Mouse (Mus musculus) kidney, postnatal 10 days (tissue): ENCODE measurements at regions not wholly inside any gene's neighbourhood (a gene's known extent, or its start where the extent isn't known, plus 50 kb on each side); places are given as distances from the start of the nearest gene placed in this dataset.

Source experiments
- DNase-seq: peaks from one replicate; pipeline ENCODE4 v3.0.0; 2021; ENCODE audit warnings: mixed read lengths

DNA sequence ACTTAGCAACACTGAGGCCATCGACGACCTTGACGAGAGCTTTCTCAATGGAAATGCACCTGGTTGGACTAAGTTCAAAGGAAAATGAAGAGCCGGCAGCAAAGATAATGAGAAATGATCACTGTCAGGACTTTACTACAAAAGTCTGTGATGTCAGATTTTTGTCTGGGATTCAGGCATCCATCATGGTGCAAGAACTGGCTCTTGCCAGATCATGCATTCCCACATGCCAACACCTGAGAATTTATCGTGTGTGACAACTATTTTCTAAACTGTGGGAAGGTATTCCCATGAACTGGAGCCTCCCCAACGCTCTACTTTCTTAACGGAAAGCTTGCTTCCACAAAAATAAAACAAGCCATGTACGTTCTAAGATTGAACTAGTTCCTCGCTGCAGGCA, 58.1 kb downstream of the Irx6 start:
- DNase-seq, result no peak

DNA sequence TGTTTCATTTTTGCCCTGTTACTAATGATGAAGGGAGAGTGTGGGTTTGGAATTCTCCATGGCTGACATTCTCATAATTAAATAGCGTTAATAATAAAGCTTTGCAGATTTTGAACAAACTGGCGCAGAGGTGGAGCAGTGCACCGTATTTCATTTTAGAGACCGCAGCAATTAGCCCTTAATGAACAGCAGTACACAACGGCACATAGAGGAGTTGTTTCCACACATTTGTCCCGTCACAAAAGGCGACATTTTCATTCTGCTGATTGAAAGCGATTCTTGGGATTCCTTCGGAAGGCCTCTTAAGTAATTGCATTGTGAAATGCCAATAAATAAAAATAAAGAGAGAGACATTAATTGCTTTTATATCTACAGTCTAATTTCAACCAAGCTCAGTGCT, 61.6 kb downstream of the Irx6 start:
- DNase-seq, result no peak

DNA sequence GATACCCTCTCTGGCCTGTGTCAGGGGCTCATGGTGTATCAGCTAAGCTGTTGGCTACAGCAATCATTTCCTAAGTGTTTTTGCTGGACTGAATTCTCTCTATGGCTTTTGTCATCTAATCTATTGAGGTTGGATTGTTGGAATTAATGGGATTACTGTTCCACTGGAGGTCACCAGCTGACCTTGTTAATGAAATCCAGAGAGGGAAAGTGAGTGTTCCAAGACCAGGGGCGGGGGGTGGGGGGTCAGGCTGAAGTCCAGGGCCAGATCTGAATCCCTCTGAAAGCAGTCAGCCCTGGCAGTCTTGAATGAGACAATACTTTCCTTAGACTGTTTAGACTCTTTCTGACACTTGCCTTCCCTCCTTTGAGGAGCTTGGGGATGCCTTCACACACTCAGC, 64.0 kb downstream of the Irx6 start:
- no peak for DNase-seq

DNA sequence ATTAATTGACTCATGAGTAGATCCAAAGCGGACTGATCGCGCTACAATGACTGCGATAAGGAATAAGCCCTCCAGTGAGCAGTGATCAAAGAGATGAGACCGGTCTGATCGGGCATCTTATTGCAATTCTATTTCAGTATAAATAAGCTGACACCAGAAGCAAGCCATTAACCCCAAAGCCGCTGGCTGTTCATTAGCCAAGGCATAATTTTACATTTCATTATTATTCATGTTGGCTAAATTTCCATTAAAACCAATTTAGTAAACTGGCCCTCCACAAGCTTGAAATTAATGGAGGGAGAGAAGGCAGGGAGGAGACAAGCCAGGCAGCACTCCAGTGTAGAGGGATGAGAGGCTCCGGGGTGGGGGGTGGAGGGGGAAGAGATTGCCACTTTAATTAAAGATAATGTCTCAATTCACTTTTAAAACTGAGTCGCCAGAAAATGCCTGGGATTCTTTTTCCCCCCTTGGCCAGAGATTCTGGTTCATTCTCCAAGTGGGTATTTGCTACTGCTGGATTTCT, 66.3 kb downstream of the Irx6 start:
- no peak for DNase-seq

DNA sequence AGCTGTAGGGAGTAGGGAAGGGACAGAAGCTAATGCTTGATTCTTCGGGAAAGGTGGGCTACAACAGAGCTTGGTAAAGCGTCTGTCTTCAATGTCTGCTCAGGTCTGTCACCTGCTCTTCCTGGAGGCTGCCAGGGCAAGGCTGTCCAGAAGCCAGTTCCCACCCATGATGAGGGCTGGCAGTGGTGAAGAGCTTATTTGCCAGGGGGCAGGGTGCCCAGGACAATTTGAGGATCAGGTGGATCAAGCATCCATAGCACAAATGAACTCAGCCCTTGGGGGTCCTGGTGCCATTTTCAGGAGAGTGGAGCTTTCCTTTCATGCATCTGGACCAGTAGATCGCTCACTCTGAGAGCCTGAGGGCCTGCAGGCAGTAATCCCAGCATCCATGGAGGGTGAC, 67.7 kb downstream of the Irx6 start:
- no peak for DNase-seq

DNA sequence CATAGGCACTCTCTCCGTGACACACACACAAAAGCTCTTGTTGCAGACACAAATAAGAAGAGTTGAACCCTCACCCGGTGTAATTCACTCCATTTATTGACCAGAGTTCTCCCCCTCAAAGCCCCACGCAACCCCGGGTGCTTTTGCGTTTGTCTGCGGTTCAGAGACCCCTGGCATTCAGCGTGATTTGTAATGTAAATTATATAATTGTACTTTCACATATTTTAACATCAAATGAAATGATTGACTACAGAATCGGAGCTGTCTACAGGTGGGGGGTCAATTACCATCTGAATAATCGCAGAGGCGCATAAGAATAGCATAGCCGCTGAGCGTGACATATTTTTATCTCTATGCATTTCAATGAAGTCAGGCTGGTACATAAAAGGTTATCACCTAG, 69.0 kb downstream of the Irx6 start:
- DNase-seq, result no peak

DNA sequence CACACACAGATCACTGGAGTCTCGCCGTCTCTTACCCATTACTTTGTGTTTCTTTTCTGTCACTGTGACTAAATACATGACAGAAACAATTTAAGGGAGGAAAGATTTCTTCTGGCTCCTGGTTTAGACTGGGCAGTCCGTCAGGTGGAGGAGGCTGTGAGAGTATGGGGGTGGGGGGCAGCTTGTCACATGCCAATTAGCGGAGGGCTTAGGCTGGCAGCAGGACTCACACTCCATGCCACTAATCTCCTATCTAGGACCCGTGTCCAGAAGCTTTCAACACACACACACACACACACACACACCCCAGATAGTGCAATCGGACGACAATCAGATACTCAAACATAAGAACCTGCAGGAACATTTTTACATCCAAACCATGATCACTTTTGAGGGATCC, 73.0 kb downstream of the Irx6 start:
- no peak for DNase-seq

DNA sequence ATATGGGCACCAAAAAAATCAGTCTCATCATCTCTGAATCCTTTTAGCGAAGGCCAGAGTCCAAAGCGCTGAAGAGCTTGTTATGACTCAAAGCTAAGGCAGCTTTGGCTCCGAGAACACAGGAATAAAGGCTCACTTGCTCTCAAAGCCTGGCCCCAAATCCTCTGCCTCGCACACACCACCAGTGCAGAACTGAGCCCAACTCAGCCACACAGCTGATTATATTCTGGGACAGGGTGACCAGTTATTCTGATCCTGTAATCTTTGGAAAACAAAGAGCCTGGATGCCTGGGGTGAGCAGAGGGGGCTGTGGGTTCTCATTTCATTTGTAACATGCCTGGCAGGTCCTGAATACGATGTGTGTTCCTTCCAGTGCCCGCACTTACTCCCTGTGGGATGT, 73.9 kb downstream of the Irx6 start:
- DNase-seq, result no peak

DNA sequence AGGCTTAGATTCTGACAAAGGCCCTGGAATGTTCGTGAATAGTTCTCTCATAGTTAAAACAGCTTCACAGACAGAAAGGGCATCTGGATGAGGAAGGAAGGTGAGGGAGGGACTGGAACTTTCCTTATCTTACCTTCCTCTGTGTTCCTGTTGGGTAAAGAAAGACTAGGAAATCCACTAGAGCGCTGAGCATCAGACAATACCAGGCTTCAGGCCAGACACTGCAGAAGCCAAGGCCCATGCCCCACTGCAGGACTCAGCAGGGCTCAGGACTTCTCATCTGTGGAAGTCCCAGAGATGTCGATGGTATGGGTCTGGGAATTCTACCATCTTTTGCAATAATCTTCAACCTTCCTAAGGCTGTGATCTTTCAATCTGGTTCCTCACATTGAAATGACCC, 67.2 kb upstream of the Mmp2 start:
- no peak for DNase-seq

DNA sequence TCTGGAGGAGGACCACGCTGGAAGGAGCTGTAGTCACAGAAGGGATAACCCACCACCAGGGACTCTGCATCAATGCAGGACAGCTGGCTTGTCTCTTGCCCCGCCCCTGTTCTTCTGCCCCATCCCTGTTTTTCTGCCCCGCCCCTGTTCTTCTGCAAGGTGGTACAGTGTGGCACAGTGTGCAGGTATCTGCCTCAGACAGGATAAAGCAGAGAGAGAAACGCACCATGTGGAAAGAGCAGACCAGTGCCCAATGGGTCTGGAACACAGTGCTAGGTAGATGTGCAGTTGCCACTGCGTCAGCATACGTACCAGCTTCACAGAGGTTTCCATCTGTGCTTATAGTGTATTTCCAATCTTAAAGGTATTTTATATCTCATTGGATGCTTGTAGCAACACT, 66.2 kb upstream of the Mmp2 start:
- DNase-seq, result no peak

DNA sequence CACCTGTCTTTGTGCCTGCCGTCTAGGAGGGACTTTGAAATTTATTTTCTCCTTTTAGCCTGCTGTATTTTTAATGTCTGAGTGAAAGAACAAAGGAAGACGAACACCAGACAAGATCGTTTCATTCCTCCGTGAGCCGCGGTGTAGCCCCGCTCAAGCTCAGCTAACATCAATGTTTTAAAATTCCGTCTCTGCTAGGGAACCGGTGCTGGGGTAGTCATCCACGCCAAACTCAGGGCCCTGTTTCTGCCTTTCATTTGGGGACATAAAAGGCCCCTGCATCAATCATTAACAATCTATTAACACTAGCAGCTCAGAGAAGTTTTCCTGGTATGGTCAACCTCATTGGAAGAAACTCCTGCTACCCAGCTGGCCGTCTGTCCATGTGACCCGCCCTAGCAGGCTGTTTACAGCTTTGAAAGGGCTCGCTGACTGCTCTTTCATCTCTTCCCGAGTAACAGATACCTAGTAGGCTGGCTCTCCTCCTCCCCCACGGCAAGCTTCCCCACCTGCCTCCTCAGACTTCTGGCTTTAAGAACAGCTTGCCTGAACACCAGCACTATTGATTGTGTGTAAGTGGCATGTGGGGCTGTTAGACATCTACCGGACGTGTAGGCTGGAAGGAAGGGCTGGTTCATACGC, 65.0 kb upstream of the Mmp2 start:
- peak; percentile 27 for DNase-seq

DNA sequence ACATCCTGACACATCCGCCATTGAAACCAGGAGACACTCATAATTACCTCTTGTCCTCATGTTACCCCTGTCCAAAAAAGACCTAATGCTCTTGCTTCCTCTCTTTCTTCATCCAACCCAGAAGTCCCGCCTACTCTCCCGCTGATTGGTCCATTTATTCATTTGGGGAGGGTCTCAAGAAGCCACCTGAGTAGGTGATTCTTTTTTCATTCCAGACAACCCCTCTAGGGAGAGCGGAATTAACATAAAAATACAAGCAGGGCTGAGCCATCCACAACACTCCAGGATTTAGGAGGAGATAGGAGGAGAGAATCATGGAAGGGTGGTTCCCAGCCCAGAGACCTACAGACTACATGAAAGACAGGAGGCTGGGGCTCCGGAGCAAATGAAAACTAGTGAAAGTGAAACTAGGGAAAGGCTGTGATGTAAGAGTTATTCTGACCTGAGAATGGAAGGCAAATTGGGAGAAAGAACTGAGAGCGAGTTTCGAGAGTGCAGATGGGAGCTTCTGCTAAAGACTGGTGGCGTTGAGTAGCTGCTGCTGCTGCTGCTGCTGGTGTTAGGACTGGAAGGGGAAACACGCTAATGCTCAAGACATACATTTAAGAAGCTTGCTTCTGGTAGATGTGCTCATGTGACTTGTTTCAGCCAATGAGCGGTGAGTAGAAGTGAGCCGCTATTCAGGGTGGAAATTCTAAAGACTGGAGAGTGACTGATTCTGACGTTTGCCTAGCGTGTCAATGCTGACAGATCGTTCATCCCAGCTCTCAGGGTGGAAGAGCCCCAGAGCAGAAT, 55.0 kb upstream of the Mmp2 start:
- DNase-seq, result no peak

DNA sequence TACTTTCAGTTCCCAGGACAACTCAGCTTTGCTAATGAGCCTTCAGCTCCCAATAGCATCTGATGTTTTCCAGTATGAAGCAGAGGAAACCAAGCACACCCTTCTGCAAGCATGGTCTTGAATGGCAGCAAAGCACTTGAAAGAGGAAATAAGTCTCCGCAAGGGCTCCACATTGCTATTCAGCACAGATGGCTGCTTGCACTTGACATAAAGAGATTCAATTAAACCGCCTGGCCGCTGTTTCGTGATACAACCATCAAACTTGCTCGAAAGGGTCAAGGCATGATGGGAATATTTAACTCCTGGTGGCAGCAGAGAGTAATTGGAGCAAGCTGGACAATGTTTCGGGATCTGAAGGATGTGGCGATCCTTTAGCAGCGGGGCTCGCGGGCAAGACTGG, 54.3 kb upstream of the Mmp2 start:
- DNase-seq, result no peak

DNA sequence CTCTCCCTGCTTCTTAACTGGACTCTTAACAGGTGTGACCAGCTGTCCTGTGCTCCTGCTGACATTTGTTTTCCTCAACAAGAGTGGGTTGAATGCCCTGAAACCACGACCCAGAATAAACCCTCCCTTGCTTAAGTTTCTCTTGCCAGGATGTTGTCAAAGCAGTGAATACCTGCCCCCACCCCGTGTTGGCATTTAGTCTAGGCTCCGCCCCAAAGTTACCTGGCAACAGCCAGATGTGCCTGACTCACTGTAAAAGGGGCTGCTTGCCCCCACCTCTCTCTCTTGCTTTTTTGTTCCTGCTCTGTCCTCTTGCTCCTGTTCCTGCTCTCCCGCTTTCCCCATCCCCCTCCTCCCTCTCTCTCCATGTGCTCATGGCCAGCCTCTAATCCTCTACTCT, 51.9 kb upstream of the Mmp2 start:
- no peak for DNase-seq

DNA sequence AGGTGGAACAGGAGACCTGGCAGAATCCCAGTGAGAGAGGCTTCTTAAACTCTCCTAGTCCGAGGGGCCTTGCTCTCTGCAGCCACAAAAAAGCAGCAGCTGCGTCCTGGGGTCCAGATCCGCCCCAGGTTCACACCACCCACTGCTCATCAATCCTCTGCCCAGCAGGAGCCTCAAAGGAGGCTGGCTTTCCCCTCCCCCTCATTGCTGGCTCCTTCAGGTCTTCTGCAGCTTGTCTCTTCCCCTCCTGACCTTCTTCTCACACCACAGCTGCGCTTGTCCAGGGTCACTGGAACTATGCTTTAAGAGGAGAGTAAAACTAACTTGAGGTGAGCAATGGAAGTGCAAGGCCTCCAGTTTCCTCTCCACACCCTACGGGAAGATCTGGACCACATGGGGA, 50.0 kb upstream of the Mmp2 start:
- DNase-seq, result no peak
